Comparison of ENCODE assay signal across 24 mouse cellular contexts in the genomic region with DNA sequence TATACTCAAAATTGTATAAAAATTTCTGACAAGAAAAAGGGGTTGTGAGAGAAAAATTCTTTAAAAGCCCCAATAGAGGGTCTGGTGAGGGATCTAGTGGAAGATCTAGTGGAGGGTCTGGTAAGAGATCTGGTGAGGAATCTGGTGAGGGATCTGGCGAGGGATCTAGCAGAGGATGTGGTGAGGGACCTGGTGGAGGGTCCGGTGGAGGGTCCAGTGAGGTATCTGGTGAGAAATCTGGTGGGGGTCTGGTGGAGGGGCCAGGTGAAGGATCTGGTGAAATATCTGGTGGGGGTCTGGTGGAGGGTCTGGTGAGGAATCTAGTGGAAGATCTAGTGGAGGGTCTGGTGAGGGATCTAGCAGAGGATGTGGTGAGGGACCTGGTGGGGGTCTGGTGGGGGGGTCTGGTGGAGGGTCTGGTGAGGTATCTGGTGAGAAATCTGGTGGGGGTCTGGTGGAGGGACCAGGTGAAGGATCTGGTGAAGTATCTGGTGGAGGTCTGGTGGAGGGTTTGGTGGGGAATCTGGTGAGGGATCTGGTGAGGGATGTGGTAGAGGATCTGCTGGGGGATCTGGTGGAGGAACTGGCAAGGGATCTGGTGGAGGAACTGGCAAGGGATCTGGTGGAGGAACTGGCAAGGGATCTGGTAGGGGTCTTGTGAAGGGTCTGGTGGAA.
"Had no signal": no experiment of that assay in that cellular context is flagged by ENCODE, and none has a peak within 500 bp of the region (broad histone marks: within the 10 kb centered on the region; RNA-seq: fewer than 3 reads in every experiment).

No protein-coding gene starts in this region.

- H3K36me3 ChIP-seq: heart, embryonic 13.5 days; heart, embryonic 15.5 days; hindbrain, embryonic 13.5 days; hindbrain, embryonic 15.5 days; intestine, embryonic 15.5 days; kidney, embryonic 15.5 days; limb, embryonic 13.5 days; limb, embryonic 15.5 days had no signal

- H3K4me2 ChIP-seq: heart, embryonic 13.5 days; heart, embryonic 15.5 days; hindbrain, embryonic 13.5 days; hindbrain, embryonic 15.5 days; intestine, embryonic 15.5 days; kidney, embryonic 15.5 days; limb, embryonic 13.5 days; limb, embryonic 15.5 days had no signal

- H3K4me3 ChIP-seq: heart, embryonic 13.5 days; heart, embryonic 15.5 days; hindbrain, embryonic 13.5 days; hindbrain, embryonic 15.5 days; intestine, embryonic 15.5 days; kidney, embryonic 15.5 days; limb, embryonic 13.5 days; limb, embryonic 15.5 days had no signal

- ATAC-seq: hindbrain, postnatal 0 days; intestine, embryonic 15.5 days had no signal

- H3K9me3 ChIP-seq: heart, embryonic 13.5 days; heart, embryonic 15.5 days; hindbrain, embryonic 13.5 days; hindbrain, embryonic 15.5 days; intestine, embryonic 15.5 days; kidney, embryonic 15.5 days; limb, embryonic 13.5 days; limb, embryonic 15.5 days had no signal

- DNase-seq: gastrocnemius, postnatal 14 days; gastrocnemius, postnatal 36 days; heart, adult 18-20 months; heart, postnatal 14 days; heart, postnatal 36 days; kidney, adult 11 months; kidney, adult 2 months; kidney, adult 9 months; kidney, postnatal 14 days; kidney, postnatal 36 days; layer of hippocampus, adult 9-11 months; layer of hippocampus, postnatal 36 days; left cerebral cortex, postnatal 4 days had no signal

- H3K4me1 ChIP-seq: hindbrain, embryonic 15.5 days had no signal

- H3K9ac ChIP-seq: heart, embryonic 13.5 days; heart, embryonic 15.5 days; hindbrain, embryonic 13.5 days; hindbrain, embryonic 15.5 days; intestine, embryonic 15.5 days; kidney, embryonic 15.5 days; limb, embryonic 13.5 days; limb, embryonic 15.5 days; liver, embryonic 14.5 days had no signal

- H3K27ac ChIP-seq: heart, embryonic 13.5 days; heart, embryonic 15.5 days; hindbrain, embryonic 13.5 days; hindbrain, embryonic 15.5 days; hindbrain, postnatal 0 days; intestine, embryonic 15.5 days; kidney, embryonic 15.5 days; kidney, postnatal 0 days; limb, embryonic 13.5 days; limb, embryonic 15.5 days; liver, embryonic 14.5 days had no signal

- H3K27me3 ChIP-seq: heart, embryonic 13.5 days; heart, embryonic 15.5 days; hindbrain, embryonic 13.5 days; hindbrain, embryonic 15.5 days; intestine, embryonic 15.5 days; kidney, embryonic 15.5 days; limb, embryonic 13.5 days; limb, embryonic 15.5 days had no signal
